Mouse (Mus musculus) liver, embryonic 16.5 days (tissue): ENCODE data around the gene AI464131. TPM values are rescaled to one million over a fixed set of nuclear protein-coding genes. Genes with fewer than 3 reads are reported as not detected.

Experiments
- ATAC-seq: fragments of 200-750 bp; cut with Nextera tagmentation; 2 replicates; pipeline ENCODE4 v1.8.0; 2017; ENCODE audit warnings: low read depth, mild to moderate bottlenecking, moderate number of reproducible peaks, moderate library complexity
- H3K27ac ChIP-seq: fragments of 300-500 bp; sonication (generic); 2 replicates; pipeline ENCODE4 v1.5.1; 2014; ENCODE audit warnings: mild to moderate bottlenecking, low read length
- H3K27me3 ChIP-seq: fragments of 300-500 bp; sonication (generic); 2 replicates; pipeline ENCODE4 v1.6.1; 2014; ENCODE audit warnings: low read depth, low read length, mixed read lengths; ENCODE audit not compliant: control insufficient read depth, insufficient read depth
- H3K36me3 ChIP-seq: fragments of 300-500 bp; sonication (generic); 2 replicates; pipeline ENCODE4 v1.6.1; 2014; ENCODE audit warnings: mild to moderate bottlenecking; ENCODE audit not compliant: control insufficient read depth, insufficient read depth
- H3K4me1 ChIP-seq: fragments of 300-500 bp; sonication (generic); 2 replicates; pipeline ENCODE4 v1.6.1; 2014; ENCODE audit warnings: low read depth, low read length, mixed read lengths; ENCODE audit not compliant: control insufficient read depth
- H3K4me2 ChIP-seq: fragments of 300-500 bp; sonication (generic); 2 replicates; pipeline ENCODE4 v1.6.1; 2014; ENCODE audit warnings: low read depth, low read length, mixed read lengths
- H3K4me3 ChIP-seq: fragments of 300-500 bp; sonication (generic); 2 replicates; pipeline ENCODE4 v1.5.1; 2014; ENCODE audit warnings: low read depth, mild to moderate bottlenecking, low read length
- H3K9ac ChIP-seq: fragments of 300-500 bp; sonication (generic); 2 replicates; pipeline ENCODE4 v1.6.1; 2014; ENCODE audit warnings: low read depth, low read length
- H3K9me3 ChIP-seq: fragments of 300-500 bp; sonication (generic); replicated peaks from 2 replicates; pipeline ENCODE4 v1.6.1; 2016; ENCODE audit warnings: low read length; ENCODE audit not compliant: control insufficient read depth
- WGBS: fragments of 180-500 bp; shearing (Covaris S2); extraction: QIAGEN DNeasy Blood & Tissue Kit; methylation state at CpG from one replicate; pipeline ENCODE4 v1.1.7; 2014; ENCODE audit not compliant: insufficient replicate concordance; 5-methylcytosine and 5-hydroxymethylcytosine counted together
- polyA plus RNA-seq: library from polyadenylated mRNA; unstranded; fragments of >200 nt; fragmentation: Nextera tagmentation; extraction: Ambion mirVana; gene quantifications from 2 replicates; pipeline ENCODE4 v1.2.1, GENCODE M21; 2015

AI464131 gene
- polyA plus RNA-seq, 1 experiment from 2014 or later, result 1.8 TPM

- 80% methylated on average over 3 of the region's 3 CpGs for WGBS
- ATAC-seq, result no peak
- Histone ChIP-seq H3K4me2 (no peak overlapping the region), H3K9me3 (no peaks in the 10 kb centered on the region), H3K4me3 (no peak overlapping the region), H3K4me1 (no peaks in the 10 kb centered on the region), H3K9ac (no peak overlapping the region), H3K36me3 (no peaks in the 10 kb centered on the region; the same call in 1 of the 2 replicates), H3K27me3 (no peaks in the 10 kb centered on the region), H3K27ac (no peak overlapping the region)
These were observed 55.3 kb downstream of the AI464131 start for GRCm38 (mm10) chr4:41447595-41447994.

Other genes starting within 250 kb of the AI464131 start
- gene Ubap2, start 227.9 kb downstream of the AI464131 start, polyA plus RNA-seq, result 20.4 and 23.9 TPM in 2 replicates
- 79.7 and 87.8 TPM in 2 replicates for gene Dcaf12, start 188.2 kb downstream of the AI464131 start, polyA plus RNA-seq
- 32.8 and 36.8 TPM in 2 replicates for gene Ubap1, start 154.1 kb downstream of the AI464131 start, polyA plus RNA-seq
- gene Kif24, start 38.2 kb downstream of the AI464131 start, polyA plus RNA-seq, result 4.9 and 5.0 TPM in 2 replicates
- gene Nudt2, start 37.9 kb downstream of the AI464131 start, polyA plus RNA-seq, result 16.9 and 20.5 TPM in 2 replicates
- gene 1110017D15Rik, start 14.3 kb upstream of the AI464131 start, polyA plus RNA-seq, result not detected in 2 replicates
- 0.67 and 0.98 TPM in 2 replicates for gene Fam219a, start 66.5 kb upstream of the AI464131 start, polyA plus RNA-seq
- 4.3 and 4.9 TPM in 2 replicates for gene Dnaic1, start 66.7 kb upstream of the AI464131 start, polyA plus RNA-seq
- 3.2 and 4.5 TPM in 2 replicates for gene Enho, start 137.2 kb upstream of the AI464131 start, polyA plus RNA-seq
- gene Cntfr, start 194.0 kb upstream of the AI464131 start, polyA plus RNA-seq, result 0.19 and 0.22 TPM in 2 replicates
- 42.3 and 45.4 TPM in 2 replicates for gene Il11ra1, start 196.9 kb upstream of the AI464131 start, polyA plus RNA-seq
- gene Rpp25l, start 210.5 kb upstream of the AI464131 start, polyA plus RNA-seq, result 27.1 and 27.2 TPM in 2 replicates
- gene Dctn3, start 220.1 kb upstream of the AI464131 start, polyA plus RNA-seq, result 56.9 and 62.0 TPM in 2 replicates
- gene Arid3c, start 228.1 kb upstream of the AI464131 start, polyA plus RNA-seq, result not detected in 2 replicates